Mouse (Mus musculus) adrenal gland, postnatal 14 days (tissue): Measurements from ENCODE around the gene Fcgbp. TPM values are rescaled to one million over a fixed set of nuclear protein-coding genes. Genes with fewer than 3 reads are reported as not detected.
"Not testable (repeated sequence)": the region's sequence is repeated elsewhere in the genome, so short reads cannot be mapped to it uniquely, and the experiment has no call there.

Experiments used
- DNase-seq: peaks from one replicate; pipeline ENCODE4 v3.0.0; 2021; ENCODE audit warnings: mixed read lengths
- long read RNA-seq, 2 experiments: library from polyadenylated mRNA; stranded (forward); transcript quantifications; one replicate each; pipeline ENCODE4 v2.0.0; 2021
- total RNA-seq: library from RNA; stranded (reverse); gene quantifications from 2 replicates; pipeline ENCODE4 v1.2.3, GENCODE M21; 2021

Gene Fcgbp
- not detected in 2 replicates for total RNA-seq
- long read RNA-seq, experiment 1, result 0 reads
- long read RNA-seq, experiment 2, result 0 reads

GRCm38 (mm10) chr7:28070531-28071298, at the start of gene Fcgbp:
TSS of gene Fcgbp (plus strand) at chr7:28071236.
- no peak for DNase-seq

DNA sequence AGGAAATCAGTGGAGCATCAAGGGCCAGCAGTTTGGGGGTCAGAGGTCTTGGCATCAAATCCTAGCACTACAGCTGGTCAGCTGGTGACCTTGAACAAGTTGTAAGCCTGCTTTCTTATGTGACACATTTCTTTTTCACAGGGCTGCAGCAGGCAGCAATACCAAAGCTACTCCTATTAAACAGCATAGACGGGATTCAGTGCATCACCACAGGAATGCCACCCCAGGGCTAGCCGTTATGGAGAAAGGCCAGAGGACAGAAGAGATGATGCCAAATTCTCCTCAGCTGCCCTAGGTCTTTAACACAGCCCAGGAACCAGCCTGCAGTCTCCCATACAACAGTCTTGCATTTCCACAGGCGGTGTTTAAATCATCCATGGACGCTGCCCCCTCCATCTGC, 26.5 kb upstream of the Fcgbp start:
- DNase-seq, result peak; percentile 22

- peak; percentile 98 for DNase-seq
These were observed 21.3 kb upstream of the Fcgbp start, which contains the start of gene Psmc4 for GRCm38 (mm10) chr7:28049476-28050409. TSS of gene Psmc4 (minus strand) at chr7:28050101.

DNA sequence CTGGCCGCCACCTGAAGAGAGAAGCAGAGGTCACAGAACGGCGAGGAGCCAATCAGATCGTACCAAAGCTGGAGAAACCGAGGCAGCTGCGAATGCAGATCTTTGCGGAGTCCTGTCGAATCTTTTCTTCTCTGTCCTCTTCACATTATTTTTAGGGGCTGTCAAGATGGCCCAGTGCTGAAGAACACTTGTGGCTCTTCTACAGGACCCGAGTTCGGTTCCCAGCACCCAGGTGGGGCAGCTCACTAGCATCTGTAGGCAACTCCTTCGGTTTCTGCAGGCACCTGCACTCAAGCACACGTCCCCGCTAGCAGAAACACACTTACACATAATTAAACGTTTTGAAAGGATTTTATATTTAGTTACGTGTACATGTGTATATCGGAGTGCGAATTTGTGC, 20.5 kb upstream of the Fcgbp start:
- no peak for DNase-seq

DNA sequence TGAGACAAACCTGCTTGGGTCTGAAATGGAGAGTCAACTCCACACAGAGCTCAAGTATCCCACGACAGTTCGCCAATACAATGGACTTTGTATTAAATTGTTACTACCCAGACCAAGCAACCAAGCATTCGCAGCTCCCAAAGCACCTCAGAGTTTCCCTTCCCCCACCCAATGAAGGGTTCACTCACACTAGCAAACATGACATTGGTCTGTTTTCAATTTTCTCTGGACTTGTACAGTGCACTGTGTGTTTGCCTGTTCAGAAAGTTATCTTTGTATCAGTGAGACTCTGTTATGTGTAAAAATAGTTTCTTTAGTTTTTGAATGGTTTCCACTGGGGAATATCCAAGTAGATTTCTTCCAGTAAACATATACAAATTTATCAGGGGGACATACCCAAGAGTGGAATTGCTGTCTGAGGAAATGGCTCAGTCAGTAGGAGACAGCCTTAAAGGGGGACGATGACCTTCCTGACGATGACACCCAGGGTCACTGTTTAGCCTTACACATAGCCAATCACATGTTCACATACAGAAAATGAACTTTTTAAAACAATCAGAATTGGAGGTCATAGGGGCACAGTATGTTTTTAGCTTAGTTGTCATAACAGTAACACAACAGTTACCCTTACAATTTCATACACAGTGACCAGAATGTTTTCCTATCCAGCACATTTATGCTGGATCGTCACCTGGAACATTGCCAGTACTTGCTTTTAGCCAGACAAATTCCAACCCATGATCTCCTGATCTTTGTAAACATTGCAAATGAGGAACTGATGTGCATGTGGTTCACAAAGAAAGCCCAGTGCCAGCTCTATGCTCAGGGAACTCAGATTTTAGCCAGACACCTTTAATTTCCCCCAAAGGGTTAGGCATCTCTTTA, 17.7 kb upstream of the Fcgbp start:
- DNase-seq, result peak; percentile 12

GRCm38 (mm10) chr7:28059972-28060371, 11.1 kb upstream of the Fcgbp start:
- no peak for DNase-seq

DNA sequence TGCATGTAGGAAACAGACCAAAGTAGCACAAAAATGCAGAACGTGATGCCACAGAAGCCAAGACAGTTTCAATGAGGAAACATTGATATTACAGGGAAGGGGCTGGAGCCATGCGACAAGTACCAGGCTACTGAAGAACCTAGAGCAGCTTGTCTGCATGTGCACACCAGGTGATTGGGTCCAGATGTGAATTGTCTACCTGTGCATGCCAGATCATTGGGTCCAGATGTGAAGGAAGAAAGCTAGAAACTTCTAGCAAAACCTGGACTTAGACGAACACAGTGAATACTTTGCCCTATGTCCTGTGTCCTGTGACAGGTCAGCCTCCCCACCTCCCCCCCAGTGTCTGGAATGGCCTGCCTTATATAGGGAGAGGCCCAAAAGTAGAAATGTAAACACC, 2.4 kb upstream of the Fcgbp start:
- DNase-seq, result no peak

- no peak for DNase-seq
These were observed 1.4 kb upstream of the Fcgbp start for GRCm38 (mm10) chr7:28069546-28070172.

DNA sequence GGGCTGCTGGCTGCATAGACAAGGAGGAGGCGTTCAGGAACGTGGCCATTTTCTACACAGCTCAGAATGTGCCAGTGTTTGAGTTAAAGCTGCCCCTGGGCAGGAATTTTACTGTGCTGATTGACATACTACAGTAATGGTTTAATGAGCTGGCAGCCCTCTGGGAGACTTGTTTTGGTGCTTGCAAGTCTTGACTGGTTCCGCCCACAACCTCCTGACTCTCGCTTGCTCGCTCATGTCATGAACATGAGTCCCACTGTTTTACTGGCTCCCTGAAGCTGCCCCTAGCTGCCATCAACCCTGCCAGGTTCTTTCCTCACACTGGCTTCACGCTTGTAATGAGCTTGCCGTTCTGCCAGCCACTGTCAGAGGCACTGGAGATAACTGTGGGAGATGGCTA, 13.2 kb downstream of the Fcgbp start:
- no peak for DNase-seq

DNA sequence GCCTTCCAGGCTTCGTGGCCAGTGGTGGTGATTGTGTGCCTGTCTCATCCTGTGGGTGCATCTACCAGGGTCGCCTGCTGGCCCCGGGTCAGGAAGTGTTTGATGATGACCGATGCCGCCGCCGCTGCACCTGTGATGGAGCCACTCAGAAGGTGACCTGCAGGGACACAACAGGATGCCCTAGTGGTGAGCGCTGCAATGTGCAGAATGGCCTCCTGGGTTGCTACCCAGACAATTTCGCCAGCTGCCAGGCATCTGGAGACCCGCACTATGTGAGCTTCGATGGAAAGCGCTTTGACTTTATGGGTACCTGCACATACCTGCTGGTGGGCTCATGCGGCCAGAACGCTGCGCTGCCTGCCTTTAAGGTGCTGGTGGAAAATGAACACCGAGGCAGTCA, 15.2 kb downstream of the Fcgbp start:
- no peak for DNase-seq

DNA sequence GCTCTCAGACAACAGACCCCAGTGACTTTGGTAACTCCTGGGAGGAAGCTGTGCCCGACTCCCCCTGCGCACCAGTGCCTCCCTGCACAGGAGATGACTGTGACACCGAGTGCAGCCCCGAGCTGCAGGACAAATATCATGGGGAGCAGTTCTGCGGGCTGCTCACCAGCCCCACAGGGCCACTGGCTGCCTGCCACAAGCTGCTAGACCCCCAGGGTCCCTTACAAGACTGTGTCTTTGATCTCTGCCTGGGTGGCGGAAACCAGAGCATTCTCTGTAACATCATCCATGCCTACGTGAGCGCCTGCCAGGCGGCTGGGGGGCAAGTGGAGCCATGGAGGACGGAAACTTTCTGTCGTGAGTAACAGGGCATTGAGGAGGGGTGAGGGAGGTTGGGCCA, 22.5 kb downstream of the Fcgbp start:
- no peak for DNase-seq

GRCm38 (mm10) chr7:28099101-28099500, 28.1 kb downstream of the Fcgbp start:
- no peak for DNase-seq

DNA sequence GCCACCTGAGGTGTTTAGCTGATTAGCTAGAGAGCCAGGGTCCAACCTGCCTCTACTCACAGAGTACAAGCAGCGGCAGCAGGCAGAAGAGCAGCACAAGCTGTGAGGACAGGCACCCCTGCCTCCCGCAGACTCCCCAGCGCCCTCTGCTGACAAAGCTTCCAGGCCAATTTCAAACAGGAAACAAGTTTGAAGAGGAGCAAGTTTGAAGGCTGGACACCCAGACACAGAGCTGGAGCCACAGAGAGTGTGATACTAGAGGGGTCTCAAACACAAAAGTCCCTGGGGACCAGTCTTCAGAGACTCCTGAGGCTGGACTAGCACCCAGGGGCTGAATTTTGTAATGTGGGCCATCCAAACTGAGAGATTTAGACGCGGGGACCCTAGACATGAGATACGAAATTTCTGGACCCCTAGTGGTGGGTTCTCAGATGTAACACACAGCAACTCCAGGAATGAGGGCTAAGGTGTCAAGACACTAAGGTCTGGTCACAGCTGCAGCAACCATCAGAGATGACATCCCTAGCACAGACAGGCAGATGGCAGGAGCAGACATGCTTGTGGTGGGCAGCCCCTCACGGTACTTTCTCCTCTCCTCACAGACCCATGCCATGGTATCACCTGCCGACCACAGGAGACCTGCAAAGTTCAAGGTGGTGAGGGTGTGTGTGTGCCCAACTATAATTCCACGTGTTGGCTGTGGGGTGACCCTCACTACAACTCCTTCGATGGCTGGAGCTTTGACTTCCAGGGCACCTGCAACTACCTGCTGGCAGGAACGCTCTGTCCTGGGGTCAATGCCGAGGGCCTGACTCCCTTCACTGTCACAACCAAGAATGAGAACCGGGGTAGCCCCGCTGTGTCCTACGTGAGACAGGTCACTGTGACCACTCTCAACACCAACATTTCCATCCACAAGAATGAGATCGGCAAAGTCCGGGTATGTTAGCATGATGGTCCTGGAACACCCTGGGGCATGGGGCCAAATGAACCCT, 29.9 kb downstream of the Fcgbp start:
- peak; percentile 64 for DNase-seq

DNA sequence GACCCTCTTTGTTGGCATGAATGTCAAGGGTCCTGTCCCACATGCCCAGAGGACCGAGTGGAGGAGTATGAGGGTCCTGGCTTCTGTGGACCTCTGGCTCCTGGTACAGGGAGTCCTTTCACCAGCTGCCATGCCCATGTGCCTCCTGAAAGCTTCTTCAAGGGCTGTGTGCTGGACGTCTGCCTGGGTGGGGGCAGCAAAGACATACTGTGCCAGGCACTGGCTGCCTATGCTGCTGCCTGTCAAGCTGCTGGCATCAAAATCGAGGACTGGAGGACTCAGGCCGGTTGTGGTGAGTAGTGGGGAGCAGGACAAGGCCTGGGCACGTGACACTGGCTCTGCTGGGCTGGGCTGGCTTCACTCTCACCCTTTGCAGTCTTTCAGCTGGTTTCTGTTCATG, 31.9 kb downstream of the Fcgbp start:
- not testable (repeated sequence) for DNase-seq

DNA sequence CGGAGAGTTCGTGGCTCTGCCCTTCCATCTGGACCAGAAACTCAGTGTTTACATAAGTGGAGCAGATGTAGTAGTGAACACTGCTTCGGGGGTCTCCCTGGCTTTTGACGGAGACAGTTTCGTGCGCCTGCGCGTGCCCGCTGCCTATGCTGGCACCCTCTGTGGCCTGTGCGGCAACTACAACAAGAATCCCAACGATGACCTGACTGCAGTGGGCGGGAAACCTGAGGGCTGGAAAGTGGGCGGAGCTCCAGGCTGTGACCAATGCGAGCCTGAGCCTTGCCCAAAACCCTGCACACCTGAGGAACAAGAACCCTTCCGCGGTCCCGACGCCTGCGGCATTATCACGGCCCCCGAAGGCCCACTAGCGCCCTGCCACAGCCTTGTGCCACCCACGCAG, 33.6 kb downstream of the Fcgbp start:
- DNase-seq, result peak; percentile 14

GRCm38 (mm10) chr7:28106241-28106640, 35.2 kb downstream of the Fcgbp start:
- DNase-seq, result no peak

- DNase-seq, result no peak
These were observed 43.6 kb downstream of the Fcgbp start for GRCm38 (mm10) chr7:28114648-28115047.

DNA sequence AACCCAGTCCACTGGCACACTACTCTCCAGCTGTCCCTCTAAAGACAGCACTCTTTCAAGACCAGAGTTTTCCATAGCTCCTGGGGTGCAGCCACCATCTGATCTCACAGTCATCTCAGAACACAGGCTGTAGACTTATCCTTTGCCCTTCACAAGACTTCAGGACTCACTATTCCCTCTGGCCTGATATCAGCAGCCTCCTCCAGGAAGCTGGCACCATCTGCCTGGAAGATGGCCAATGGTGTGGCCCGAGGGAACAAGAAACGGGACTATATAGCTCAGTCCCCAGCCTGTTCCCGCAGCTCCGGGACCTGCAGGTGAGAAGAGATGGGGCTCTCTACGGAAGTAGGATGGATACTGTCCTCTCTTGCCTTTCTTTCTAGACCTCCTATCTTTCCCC, 58.1 kb downstream of the Fcgbp start, which contains the start of gene 9530053A07Rik:
Gene 9530053A07Rik (plus strand): TSS at position 301 of the 400 bp plus-strand sequence.
- no peak for DNase-seq

DNA sequence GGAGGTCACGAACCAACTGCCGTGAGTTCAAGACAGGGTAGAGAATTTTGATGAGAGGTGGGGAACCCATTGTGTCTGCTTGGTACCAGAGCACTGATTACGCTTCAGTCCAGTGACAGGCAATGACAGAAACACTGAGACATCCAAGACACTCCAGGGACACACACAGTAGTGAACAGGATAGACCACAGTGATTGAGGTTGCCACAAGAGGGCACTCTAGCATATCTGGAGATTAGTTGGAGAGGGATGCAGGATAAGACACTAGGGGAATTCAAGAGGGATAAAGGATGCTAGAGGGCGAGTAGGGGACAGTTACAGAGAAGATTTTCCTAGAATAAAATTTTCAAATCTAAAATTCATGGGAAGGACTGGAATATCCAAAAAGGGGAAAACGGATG, 66.6 kb downstream of the Fcgbp start:
- peak; percentile 69 for DNase-seq

DNA sequence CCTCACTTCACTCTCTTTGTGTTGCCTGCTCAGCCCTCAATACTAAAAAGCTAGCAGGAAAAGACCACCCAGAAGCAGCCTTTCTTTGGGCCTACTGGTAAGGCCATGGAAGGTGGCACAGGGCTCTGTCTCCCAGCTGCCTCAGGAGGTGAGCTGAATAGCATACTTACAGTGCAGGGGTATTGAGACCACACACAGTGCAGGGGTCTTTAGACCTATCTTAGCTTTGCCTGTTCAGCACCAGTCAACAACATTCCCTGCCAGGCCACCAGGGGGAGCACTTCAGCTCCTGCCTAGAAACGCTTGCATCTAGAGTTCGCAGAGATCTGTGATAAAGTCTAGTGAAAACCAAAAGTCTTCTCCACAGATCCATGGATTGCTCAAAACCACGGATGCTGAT, 77.2 kb downstream of the Fcgbp start:
- peak; percentile 87 for DNase-seq
